Mouse (Mus musculus) thymus, postnatal 4 days (tissue): ENCODE measurements around the gene Stard9.
A peak's percentile ranks its signal among the peaks of the same experiment; 100 is the strongest.

Source experiments
- DNase-seq: peaks from one replicate; pipeline ENCODE4 v3.0.0; 2021

Gene Stard9

DNA sequence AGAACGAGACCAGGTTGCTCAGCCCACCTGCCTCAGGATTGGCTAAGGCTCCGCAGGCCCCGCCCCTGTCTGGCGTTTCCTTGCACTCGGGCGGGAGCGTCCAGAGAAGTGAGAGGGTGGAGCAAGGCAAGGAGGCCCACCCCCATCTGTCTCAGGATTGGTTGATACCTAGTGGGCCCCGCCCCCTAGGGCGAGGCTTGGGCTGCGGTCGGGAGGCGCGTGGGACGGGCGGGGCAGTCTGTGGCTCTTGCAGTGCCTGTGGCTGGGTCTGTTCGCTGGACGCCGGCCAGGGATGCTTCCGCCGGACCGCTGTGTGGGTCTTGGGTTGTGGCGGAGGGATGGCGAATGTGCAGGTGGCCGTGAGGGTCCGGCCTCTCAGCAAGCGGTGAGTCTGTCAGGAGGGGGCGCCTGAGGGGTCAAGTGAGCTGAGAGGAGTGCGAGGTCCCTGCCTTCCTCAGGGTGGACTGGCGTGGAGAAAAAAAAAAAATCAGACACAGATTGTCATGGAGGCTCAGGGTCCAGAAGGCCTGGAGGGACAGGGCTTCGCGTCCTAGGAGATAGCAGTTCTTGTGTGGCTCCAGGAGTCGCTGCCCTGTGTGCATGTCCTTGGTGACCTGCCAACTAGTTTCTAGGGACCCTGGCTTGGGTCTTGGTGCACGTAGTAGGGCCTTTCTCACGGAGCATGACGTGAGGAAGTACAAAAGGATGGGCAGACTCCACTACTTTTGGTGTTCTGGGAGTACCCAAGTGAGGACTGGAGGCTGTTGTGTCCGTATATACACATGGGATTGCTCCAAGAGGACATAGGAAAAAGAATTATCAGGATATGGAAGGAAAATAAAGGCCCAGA, at the start of gene Stard9:
TSS of gene Stard9 (plus strand) at position 236 of the 850 bp plus-strand sequence.
- peak; percentile 98 for DNase-seq

DNA sequence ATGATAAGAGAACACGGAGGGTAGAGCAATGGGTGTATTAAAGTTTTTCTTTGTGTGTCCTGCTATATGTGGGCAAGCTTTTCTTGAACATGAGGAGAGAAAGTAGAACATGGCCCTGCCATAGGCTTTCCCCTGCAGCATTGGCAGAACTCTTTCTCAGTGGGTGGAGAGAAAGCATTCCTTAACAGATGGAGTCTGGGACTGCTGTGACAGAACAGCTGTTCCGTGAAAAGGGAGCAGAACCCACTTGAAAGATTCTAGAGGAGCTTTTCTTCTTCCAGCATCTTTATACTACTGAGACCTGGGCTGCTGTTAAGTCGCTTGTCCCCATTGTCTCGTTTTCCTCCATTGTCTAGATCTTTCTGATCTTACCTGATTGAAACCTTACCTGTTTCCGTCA, 39.2 kb upstream of the Stard9 start:
- no peak for DNase-seq

DNA sequence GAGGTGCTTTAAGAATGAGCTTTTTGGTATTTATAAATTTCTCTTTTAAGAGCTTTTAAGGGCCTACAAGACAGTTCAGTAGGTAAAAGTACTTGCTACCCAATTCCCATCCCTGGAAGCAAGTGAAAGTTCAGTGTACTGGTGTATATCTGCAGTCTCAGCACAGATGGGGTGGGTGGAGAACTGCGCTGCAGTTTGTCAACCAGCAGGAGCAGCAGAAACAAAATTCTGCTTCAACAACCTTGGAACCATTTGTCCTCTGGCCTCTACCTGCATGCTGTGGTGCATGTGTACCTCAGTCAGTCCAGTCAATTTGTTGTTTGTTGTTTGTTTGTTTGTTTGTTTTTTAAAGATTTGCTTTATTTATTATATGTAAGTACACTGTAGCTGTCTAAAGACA, 36.7 kb upstream of the Stard9 start:
- no peak for DNase-seq

DNA sequence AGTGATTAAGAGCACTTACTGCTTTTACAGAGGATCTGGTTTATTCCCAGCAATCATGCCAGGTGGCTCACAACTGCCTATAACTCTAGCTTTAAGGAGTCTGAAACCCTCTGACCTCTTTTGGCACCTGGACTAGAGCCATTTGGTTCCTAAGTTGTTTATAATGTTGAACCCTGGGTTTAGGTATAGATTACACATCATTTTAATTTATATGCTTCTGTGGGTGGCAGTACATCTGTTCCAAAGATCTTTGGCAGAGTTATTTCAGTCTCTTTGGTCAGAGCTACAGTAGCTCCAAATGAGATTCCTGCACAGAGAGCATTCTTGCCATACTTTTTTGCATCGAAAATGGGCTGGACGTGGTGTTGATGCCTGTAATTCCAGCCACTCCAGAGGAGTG, 31.2 kb upstream of the Stard9 start:
- DNase-seq, result no peak

DNA sequence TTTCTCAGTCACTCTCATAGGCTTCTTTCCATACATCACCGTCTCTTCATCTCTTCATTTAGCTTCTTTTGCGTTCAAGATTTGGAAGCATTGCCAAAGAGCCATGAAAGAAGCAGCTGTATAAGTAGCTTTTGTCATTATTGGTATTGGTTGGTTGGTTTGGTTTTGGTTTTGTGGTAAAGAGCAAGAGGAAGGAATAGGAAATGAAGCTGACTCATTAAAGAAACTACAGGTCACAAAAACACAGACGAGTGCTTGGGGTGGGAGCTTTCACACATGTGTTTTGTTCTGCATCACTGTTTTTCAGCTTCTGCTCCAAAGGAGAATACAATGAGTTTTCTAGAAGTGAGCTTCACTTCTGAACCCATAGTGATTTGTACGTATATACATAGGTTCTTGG, 29.4 kb upstream of the Stard9 start:
- no peak for DNase-seq

DNA sequence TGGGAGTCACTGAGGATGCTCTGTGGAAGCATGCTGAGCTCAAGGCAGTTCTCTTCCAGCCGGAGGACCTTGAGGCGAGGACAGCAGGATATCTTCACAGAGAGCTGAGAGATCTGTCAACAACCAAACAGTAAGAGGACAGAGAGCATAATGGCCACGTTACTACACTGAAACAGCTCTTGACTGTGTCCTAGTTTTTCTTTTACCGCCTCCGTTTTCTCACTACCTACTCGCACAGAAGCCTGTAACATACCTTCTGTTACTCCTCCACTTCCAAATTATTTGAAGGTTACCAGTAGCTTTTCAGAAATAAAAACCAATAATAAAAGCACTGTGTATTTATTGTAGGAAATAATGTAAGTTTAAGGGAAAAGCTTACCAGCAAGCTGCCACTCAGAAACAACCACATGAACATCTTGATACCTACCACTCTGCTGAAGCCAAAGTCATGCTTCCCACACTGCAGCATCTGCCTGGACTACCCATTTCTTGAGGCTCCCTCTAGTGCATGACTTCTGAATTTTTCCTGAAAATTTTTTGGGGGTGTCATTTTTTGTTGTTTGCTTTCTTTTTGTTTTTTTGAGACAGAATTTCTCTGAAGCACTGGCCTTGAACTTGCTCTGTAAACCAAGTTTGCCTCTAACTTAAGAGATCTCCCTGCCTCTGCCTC, 22.8 kb upstream of the Stard9 start:
- DNase-seq, result peak; percentile 18

DNA sequence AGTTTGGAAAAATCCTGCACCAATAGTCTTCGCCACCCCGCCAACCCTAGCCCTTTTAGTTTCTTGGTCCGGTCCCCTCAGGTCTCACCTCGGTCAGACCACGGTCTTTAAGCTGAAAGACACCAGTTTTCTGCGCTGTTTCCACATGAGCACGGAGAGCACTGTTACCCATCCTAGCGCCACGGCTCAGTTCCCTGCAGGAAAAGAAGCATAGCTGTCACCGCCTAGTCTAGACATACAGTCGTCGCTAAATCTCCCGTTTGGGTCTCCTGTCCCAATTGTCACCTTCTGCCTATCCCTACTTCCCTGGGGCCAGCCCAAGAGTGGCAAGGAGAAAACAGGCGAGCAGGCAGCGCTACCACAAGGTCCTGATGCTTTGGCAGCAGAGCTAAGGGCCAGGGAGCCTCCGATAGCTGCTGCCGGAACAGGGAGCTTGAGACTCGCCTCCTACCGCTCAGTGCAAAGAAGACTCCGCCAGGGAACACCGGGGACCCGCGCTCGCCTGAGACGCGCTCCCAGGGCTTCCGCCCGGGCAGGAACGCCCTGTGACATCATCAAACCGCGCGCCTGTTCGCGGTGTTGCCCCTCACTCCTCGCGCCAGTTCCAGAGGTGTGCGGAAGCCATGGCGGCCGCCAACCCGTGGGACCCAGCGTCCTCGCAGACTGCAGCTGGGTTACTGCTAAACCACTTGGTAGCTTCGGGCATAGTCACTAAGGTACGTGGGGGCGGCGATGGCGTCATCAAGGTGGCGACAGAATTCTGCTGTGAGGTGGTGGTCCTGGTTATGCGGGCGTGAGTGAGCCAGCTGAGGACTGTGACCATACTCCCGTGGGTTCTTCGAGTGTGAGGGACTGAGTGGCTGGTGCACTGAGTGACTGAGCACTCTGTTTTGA, 19.8 kb upstream of the Stard9 start, which contains the start of the genes Haus2 and Lrrc57:
TSS of gene Haus2 (plus strand) at position 554 of the 894 bp plus-strand sequence.
TSS of gene Lrrc57 (minus strand) at position 691 of the 894 bp plus-strand sequence.
- peak; percentile 98 for DNase-seq

DNA sequence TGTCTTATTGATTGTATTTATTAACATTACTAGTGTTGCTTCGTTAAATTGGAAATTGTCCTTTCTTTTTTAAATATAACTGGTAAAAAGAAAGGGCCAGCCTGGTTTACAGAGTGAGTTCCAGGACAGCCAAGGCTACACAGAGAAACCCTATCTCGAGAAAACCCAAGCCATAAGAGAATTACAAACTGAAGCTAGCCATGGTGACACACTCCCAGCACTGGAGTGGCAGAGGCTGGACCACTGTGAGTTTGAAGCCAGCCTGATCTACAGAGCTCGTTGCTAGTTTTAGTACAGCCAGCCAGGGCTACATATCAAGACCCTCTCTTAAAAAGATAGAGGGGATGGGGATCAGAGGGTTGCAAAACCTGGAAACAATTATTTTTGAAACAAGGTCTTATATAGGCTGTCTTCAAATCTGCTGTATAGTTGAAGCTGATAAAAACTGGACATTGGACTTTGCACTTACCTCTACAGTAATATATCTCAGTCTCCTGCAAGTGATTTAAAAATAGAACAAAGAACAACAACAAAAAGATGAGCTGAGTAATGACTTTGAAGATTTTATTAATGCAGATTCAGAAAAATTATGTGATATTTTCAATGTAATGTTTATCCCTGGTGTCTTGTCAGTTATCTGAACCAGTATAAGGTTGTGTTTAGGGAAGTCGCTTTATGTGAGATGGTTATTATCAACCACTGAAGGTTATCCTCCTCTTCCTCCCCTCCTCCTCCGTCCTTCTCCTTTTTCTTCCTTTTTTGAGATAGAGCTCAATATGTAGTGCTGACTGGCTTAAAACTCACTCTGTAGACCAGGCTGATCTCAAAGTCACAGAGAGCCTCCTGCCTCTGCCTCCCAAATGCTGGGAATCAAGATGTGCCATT, 12.4 kb upstream of the Stard9 start:
- DNase-seq, result no peak

DNA sequence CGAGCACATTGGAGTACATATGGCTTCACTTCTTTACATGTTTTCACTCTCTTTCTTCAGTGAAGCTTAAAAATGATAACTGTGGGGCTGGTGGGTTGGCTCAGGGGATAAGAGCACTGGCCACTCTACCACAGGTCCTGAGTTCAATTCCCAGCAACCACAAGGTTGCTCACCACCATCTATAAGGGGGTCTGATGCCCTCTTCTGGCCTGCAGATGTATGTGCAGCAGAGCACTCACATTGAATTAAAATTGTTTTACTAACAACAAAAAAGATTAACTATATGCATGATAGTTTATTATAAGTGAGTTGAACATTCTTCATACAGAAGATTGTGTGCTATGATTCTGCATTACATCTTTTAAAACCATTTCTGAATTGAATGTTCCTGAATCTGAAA, 9.4 kb upstream of the Stard9 start:
- no peak for DNase-seq

DNA sequence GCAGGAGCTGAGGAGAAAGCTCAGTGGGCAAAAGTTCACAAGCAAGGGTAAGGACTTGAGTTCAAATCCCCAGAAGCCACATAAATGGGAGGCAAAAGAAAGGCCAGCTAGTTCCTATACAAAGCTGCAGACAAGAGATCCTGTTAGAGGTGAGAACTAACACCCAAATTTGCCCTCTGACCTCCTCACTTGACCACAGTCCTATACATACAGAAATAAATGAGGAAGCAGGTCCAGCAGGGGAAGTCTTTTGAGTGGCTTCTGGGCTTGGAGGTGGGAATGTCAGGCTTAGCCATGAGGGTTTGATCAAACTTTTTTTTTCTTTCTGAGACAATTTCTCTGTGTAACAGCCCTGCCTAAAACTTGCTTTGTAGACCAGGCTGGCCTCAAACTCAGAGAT, 6.0 kb upstream of the Stard9 start:
- DNase-seq, result no peak

DNA sequence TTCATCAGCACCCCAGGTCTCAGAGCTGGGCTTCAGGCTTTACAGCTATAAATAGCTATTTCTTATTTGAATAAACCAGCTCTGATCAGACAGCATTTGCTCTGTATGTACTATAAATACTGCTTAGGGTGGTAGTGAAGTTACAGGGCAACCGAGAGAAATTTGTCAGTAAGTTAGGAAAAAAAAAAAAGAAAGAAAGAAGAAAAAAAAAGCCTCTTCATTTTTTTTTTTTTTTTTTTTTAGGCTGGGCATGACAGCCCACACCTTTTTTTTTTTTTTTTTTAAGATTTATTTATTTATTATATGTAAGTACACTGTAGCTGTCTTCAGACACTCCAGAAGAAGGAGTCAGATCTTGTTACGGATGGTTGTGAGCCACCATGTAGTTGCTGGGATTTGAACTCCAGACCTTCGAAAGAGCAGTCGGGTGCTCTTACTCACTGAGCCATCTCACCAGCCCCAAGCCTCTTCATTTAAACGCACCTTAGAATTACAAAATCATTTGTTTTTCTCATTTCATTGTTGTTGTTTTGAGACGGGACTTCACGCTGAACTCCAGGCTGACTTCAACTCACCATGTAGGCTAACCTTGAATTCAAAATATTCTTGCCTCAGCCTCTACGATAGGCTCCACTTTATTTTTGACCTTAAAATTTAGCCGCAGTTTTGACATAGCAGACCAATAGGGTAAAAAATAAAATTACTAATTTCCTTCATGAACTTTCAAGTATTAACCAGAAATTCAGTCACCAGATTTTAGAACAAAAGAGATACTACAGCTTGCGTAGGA, 650 bp upstream of the Stard9 start:
- no peak for DNase-seq

DNA sequence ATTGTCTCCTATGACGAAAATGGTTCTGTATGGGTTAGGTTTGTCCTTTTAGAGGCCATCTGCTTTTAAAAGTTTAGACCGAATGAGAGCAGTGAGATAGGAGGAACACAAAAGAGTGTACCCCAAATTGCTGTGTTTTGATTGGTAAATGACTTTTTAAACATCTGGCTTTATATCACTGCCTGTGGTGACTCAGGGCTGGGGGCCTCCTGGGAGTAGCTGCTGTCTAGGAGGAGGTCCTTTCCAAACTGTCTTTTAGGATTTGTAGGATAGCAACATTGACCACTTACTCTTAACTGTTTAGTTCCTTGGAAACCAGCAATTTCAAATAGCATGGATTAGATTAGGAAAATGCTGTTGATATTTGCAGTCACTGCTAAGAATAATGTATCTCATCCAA, 1.3 kb downstream of the Stard9 start:
- DNase-seq, result no peak

DNA sequence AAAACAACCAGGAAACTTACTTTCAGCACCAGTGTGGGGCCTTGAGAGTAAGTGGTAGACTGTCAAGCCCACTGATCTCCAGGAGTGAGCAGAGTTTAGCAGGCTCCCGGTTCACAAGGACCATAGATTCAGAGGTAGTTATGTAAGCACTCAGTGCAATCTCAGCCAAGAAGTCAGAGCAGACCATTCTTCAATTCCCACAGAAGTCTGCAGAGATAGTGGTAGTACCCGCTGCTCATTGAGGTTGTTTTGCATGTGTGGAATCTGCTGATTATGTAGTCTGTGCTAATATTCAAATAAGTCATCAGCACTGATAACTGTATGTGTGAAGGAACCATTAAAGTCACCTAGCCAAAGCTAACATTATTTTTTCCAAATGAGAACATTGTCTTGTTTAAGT, 1.7 kb downstream of the Stard9 start:
- DNase-seq, result no peak

DNA sequence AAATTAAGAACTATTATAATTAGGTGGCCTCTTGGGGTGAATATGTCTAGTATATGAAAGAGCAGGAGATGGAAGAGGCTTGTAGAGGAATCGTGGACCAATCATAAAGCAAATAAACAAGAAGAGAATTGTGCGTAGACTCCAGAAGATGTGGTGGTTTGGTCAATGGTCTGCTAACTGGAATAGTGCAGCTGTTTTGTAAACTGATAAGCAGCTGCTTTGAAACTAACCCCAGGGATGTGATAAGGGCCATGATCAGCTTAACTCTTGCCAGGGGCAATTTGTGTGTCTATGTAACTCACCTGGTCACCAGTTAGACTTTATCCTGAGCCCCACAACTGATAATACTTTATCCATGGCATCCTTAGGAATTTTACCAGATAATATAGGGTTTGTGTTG, 2.6 kb downstream of the Stard9 start:
- no peak for DNase-seq

DNA sequence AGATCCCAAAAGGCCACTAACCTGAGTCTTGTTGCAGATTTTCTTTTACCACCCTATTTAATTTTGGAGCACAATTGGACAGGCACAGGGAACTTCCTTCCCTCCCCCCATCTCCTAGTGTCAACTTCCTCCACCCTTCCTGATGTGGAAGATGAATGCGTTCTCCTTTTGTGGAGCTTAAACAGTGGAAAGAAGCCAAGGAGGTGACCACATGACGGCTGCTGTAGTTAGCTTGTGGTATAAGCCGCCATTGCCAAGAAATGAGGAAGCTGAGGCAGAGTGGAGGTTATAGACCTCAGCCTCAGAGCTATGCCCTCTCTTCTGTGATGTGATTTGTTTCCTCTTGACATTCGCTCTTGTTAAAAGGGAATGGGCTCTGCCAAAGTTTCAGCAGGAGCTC, 3.0 kb downstream of the Stard9 start:
- no peak for DNase-seq

DNA sequence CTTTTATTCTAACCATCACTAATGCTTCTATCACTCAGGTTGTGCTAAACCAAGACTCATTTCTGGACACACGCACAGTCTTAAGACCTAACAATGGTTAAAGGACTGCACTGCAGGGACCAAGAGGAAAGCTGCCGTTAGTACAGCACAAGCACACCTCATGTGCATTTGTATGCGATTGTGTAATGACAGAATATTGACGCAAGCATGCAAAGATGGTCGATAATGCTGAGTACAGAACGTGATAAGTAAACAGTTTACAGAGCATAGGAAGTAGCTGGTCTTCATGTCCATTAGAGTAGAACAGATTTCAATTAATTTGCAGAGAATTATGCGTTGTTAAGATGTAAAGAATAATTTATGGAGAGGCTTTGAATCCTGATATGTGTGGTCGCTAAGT, 11.9 kb downstream of the Stard9 start:
- DNase-seq, result no peak

DNA sequence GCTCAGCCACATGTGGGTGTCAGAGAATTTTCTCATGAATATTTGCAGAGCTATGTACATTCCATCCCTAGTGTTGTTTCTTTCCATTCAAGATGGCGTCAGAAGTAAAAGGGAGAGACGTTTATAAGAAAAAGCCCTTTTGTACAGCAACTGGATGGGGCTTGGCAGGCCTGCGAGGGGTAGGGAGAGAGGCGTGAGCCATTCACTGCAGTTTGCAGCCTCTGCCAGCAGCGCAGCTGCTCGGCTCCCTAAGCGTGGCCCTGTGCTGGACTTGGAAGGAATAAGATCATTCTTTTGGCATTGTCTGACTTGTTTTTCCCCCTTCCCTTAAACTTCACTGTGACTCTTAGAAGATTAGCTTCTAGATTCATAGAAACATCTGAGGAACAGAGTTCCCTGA, 14.9 kb downstream of the Stard9 start:
- no peak for DNase-seq

DNA sequence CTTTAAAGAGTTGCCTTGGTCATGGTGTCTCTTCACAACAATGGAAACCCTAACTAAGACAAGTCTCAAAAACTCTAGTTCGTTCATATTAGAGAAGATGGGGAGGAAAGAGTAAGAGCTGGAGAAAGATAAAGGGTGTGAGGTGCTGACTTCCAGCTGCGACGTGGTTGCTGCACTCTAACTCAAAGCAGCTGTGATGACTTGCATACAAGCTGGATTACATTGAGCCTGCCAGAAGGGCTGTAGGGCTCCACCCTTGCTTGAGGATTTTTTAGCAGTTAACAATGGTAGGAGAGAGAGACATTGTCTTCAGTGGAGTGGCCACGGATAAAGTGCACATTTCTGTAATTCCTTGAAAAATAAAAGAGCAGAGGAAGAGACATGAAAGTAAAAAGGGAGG, 17.9 kb downstream of the Stard9 start:
- DNase-seq, result no peak

DNA sequence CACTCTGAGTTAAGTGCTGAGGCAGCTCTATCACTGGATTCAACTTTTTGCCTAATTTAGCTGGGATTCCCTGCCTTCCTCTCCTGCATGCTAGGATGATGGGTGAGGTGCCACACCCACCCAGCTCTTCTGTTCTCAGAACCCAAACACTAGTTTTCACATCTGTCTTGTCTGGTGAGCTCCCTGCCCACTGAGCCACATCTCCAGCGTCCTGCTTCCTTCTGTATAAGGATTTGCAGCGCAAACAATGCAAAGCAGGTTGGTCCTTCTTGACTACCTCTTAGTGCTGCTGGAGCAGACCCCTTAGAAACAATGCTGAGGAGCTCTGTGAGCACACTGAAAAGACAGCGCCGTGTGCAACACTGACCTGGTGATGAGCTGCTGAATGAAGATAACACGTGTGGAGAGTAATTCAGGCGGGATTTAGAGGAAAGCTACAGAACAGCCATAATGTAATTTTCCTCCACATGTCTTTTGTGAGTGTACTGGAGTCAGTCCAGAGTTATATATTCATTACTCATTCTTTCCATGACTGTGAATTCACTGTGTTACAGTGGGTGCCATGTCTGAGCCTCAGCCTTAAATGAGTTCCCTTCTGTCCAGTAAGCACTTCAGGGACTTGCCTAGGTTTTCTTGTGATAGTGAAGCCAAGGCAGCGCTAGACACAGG, 23.5 kb downstream of the Stard9 start:
- DNase-seq, result no peak

DNA sequence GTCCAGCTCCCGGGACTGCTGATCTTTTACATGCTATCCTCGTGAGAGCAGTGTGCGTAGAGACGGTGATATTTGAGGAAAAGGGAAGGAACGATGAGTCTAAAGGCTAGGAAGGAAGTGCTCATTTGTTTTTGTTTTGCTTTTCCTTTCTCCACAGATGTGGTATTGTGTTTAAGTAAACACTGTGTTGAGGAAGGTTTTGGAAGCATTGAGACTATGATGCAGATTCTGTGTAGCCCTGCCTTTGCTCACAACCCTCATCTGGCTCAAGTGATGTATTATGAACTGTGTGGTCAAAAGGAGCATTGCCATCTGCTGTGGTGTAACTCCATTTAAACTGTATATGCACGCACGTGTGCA, 24.0 kb downstream of the Stard9 start:
- no peak for DNase-seq

DNA sequence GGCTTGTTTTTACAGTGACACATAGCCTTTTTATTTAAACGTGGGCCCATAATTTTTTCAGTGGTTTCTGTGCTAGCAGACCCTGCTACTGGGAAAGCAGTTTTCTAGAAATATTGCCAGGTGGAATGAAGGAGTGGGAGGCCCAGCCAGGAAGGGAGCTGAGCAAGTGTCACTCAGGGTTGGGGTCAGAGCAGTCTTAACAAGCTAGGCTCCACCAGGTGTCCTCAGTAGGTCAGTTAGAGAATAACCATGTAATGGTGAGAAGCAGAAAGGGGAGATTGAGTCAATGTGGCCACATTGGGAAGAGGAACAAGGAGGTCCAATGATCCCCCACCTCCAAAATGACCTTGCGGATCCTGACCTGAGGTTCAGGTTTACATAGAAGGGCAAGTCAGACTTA, 25.8 kb downstream of the Stard9 start:
- no peak for DNase-seq
